10 mouse cellular contexts compared by ENCODE assay signal in the genomic region with DNA sequence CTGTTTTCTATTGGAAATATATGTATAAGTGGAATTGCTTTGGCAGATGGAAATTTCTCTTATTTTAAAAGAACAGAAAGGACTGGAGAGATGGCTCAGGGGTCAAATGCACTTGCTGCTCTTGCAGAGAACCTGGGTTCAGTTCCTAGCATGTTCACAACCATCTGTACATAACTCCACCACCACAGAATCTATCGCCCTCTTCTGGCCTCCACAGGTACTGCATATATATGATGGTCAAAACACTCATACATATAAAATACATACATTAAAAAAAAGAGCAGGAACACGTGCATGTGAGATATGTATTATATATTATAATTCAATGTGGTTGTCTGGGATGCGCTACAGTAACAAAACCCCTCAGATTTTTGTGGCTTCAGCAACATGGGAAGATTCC. TPM values are rescaled to one million over a fixed set of nuclear protein-coding genes. Genes with fewer than 3 reads are reported as not detected.
DNase-seq lines count a peak whose midpoint lies in the region; ATAC-seq and TF ChIP-seq lines count a peak whose summit lies in the region.
"Had no signal": no experiment of that assay in that cellular context is flagged by ENCODE, and none has a peak within 500 bp of the region (broad histone marks: within the 10 kb centered on the region; RNA-seq: fewer than 3 reads in every experiment).

No protein-coding gene starts in this region.

- no peak overlapping the region for H3K27ac ChIP-seq in forebrain, postnatal 0 days (ENCODE audit: low read depth, low read length)
- no peak overlapping the region for H3K27ac ChIP-seq in forebrain, embryonic 13.5 days
- H3K27ac ChIP-seq in midbrain, postnatal 0 days (ENCODE audit: low read depth, low read length), result no peak overlapping the region
- no peak overlapping the region for H3K27ac ChIP-seq in midbrain, embryonic 13.5 days
- no peak overlapping the region for H3K27ac ChIP-seq in forebrain, embryonic 15.5 days (replicated peaks)
- H3K27ac ChIP-seq: hindbrain, embryonic 13.5 days had no signal

- no peak overlapping the region for H3K4me3 ChIP-seq in forebrain, postnatal 0 days (ENCODE audit: low read depth, low read length)
- no peak overlapping the region for H3K4me3 ChIP-seq in forebrain, embryonic 13.5 days
- no peak overlapping the region for H3K4me3 ChIP-seq in midbrain, postnatal 0 days (ENCODE audit: low read depth, low read length)
- no peak overlapping the region for H3K4me3 ChIP-seq in midbrain, embryonic 13.5 days (replicated peaks)
- no peak overlapping the region for H3K4me3 ChIP-seq in forebrain, embryonic 15.5 days
- H3K4me3 ChIP-seq: hindbrain, embryonic 13.5 days had no signal

- no peak for DNase-seq in forebrain, postnatal 0 days
- DNase-seq in midbrain, postnatal 0 days (ENCODE audit: low spot score), result no peak
- DNase-seq in c-Kit-negative CD71-positive TER-119-positive erythroid progenitor cells, embryonic 14.5 days (ENCODE audit: low read depth, low spot score), result peak; percentile 42
- DNase-seq in retina, postnatal 1 day, result peak; percentile 55
- DNase-seq in left cerebral cortex, postnatal 14 days (ENCODE audit: low spot score in 2 of 2), result no peak
- DNase-seq: cerebellum, adult 8-10 months had no signal

- intact Hi-C loops in left cerebral cortex, postnatal 14 days (cut with DNase I), result no loop called here

- H3K27me3 ChIP-seq in forebrain, postnatal 0 days (ENCODE audit: insufficient read depth, low read length), result no peaks in the 10 kb centered on the region
- H3K27me3 ChIP-seq in forebrain, embryonic 13.5 days, result no peaks in the 10 kb centered on the region
- no peaks in the 10 kb centered on the region for H3K27me3 ChIP-seq in midbrain, postnatal 0 days (ENCODE audit: insufficient read depth, low read length)
- no peaks in the 10 kb centered on the region for H3K27me3 ChIP-seq in midbrain, embryonic 13.5 days
- no peaks in the 10 kb centered on the region for H3K27me3 ChIP-seq in forebrain, embryonic 15.5 days
- H3K27me3 ChIP-seq: hindbrain, embryonic 13.5 days had no signal

- no peaks in the 10 kb centered on the region for H3K4me1 ChIP-seq in forebrain, postnatal 0 days (ENCODE audit: insufficient read depth)
- no peaks in the 10 kb centered on the region for H3K4me1 ChIP-seq in forebrain, embryonic 13.5 days
- no peaks in the 10 kb centered on the region for H3K4me1 ChIP-seq in midbrain, postnatal 0 days (ENCODE audit: insufficient read depth, low read length)
- H3K4me1 ChIP-seq in midbrain, embryonic 13.5 days (replicated peaks), result no peaks in the 10 kb centered on the region
- H3K4me1 ChIP-seq in forebrain, embryonic 15.5 days, result no peaks in the 10 kb centered on the region
- H3K4me1 ChIP-seq: hindbrain, embryonic 13.5 days had no signal

- TF ChIP-seq CTCF in forebrain, postnatal 0 days (IDR thresholded peaks at IDR 0.05; ENCODE audit: low read depth), result peak; percentile 55
- TF ChIP-seq CTCF in midbrain, postnatal 0 days (IDR thresholded peaks at IDR 0.05), result peak; percentile 66

- no peak overlapping the region for H3K4me2 ChIP-seq in forebrain, postnatal 0 days (ENCODE audit: low read depth)
- H3K4me2 ChIP-seq in forebrain, embryonic 13.5 days, result no peak overlapping the region
- no peak overlapping the region for H3K4me2 ChIP-seq in midbrain, postnatal 0 days (ENCODE audit: low read depth, low read length, poor library complexity, severe bottlenecking)
- no peak overlapping the region for H3K4me2 ChIP-seq in midbrain, embryonic 13.5 days (replicated peaks)
- no peak overlapping the region for H3K4me2 ChIP-seq in forebrain, embryonic 15.5 days (replicated peaks)
- H3K4me2 ChIP-seq: hindbrain, embryonic 13.5 days had no signal

- no peak for ATAC-seq in forebrain, postnatal 0 days
- ATAC-seq in forebrain, embryonic 13.5 days, result no peak
- ATAC-seq in midbrain, postnatal 0 days (ENCODE audit: low FRiP score), result no peak
- no peak for ATAC-seq in midbrain, embryonic 13.5 days
- ATAC-seq in forebrain, embryonic 15.5 days (replicated peaks), result no peak

- no peaks in the 10 kb centered on the region for H3K36me3 ChIP-seq in forebrain, postnatal 0 days (ENCODE audit: insufficient read depth)
- H3K36me3 ChIP-seq in forebrain, embryonic 13.5 days (ENCODE audit: poor library complexity, severe bottlenecking), result no peaks in the 10 kb centered on the region
- H3K36me3 ChIP-seq in midbrain, postnatal 0 days (ENCODE audit: insufficient read depth, low read length), result no peaks in the 10 kb centered on the region
- H3K36me3 ChIP-seq in midbrain, embryonic 13.5 days, result no peaks in the 10 kb centered on the region
- no peaks in the 10 kb centered on the region for H3K36me3 ChIP-seq in forebrain, embryonic 15.5 days
- H3K36me3 ChIP-seq: hindbrain, embryonic 13.5 days had no signal

- 43% methylated on average over 3 of the region's 3 CpGs for WGBS in forebrain, postnatal 0 days
- 52% methylated on average over 3 of the region's 3 CpGs for WGBS in forebrain, embryonic 13.5 days
- WGBS in midbrain, postnatal 0 days, result 44% methylated on average over 3 of the region's 3 CpGs
- WGBS in midbrain, embryonic 13.5 days, result 38% methylated on average over 3 of the region's 3 CpGs
- 45% methylated on average over 3 of the region's 3 CpGs for WGBS in forebrain, embryonic 15.5 days

- no peaks in the 10 kb centered on the region for H3K9me3 ChIP-seq in forebrain, postnatal 0 days (ENCODE audit: low read length)
- no peaks in the 10 kb centered on the region for H3K9me3 ChIP-seq in forebrain, embryonic 13.5 days (replicated peaks)
- no peaks in the 10 kb centered on the region for H3K9me3 ChIP-seq in midbrain, postnatal 0 days (ENCODE audit: low read length)
- no peaks in the 10 kb centered on the region for H3K9me3 ChIP-seq in midbrain, embryonic 13.5 days
- H3K9me3 ChIP-seq in forebrain, embryonic 15.5 days, result no peaks in the 10 kb centered on the region
- H3K9me3 ChIP-seq: hindbrain, embryonic 13.5 days had no signal

- no peak overlapping the region for H3K9ac ChIP-seq in forebrain, postnatal 0 days
- no peak overlapping the region for H3K9ac ChIP-seq in forebrain, embryonic 13.5 days
- H3K9ac ChIP-seq in midbrain, postnatal 0 days (replicated peaks; ENCODE audit: low read length, poor library complexity, severe bottlenecking), result no peak overlapping the region
- no peak overlapping the region for H3K9ac ChIP-seq in midbrain, embryonic 13.5 days (replicated peaks)
- no peak overlapping the region for H3K9ac ChIP-seq in forebrain, embryonic 15.5 days (replicated peaks)
- H3K9ac ChIP-seq: hindbrain, embryonic 13.5 days had no signal

RNA-seq across cellular contexts. Expression of a gene that starts 10.1 kb away (rescaled TPM):
- total RNA-seq in forebrain, postnatal 0 days (2014; rRNA removed), result 19.6 and 28.6 TPM in 2 replicates
- 15.3 and 18.1 TPM in 2 replicates for polyA plus RNA-seq in forebrain, postnatal 0 days (2015; fragmentation: Nextera tagmentation; extraction: Ambion mirVana)
- polyA plus RNA-seq in forebrain, embryonic 13.5 days (2015; fragmentation: Nextera tagmentation; extraction: Ambion mirVana), result 19.4 and 21.7 TPM in 2 replicates
- total RNA-seq in midbrain, postnatal 0 days (2014; rRNA removed), result 18.5 and 22.5 TPM in 2 replicates
- 18.1 and 19.6 TPM in 2 replicates for polyA plus RNA-seq in midbrain, postnatal 0 days (2015; fragmentation: Nextera tagmentation; extraction: Ambion mirVana)
- polyA plus RNA-seq in midbrain, embryonic 13.5 days (2015; fragmentation: Nextera tagmentation; extraction: Ambion mirVana), result 21.6 and 22.5 TPM in 2 replicates
- 23.4 and 23.7 TPM in 2 replicates for polyA plus RNA-seq in forebrain, embryonic 15.5 days (2015; fragmentation: Nextera tagmentation; extraction: Ambion mirVana)
- 10 to 100 TPM; 22.9 to 28.2 TPM for total RNA-seq in left cerebral cortex, postnatal 14 days (2021)

RNA-seq across cellular contexts. Expression of a gene that starts 34.2 kb away (rescaled TPM):
- 7.4 and 14.5 TPM in 2 replicates for total RNA-seq in forebrain, postnatal 0 days (2014; rRNA removed)
- polyA plus RNA-seq in forebrain, postnatal 0 days (2015; fragmentation: Nextera tagmentation; extraction: Ambion mirVana), result 5.0 and 8.9 TPM in 2 replicates
- 5.2 and 6.4 TPM in 2 replicates for polyA plus RNA-seq in forebrain, embryonic 13.5 days (2015; fragmentation: Nextera tagmentation; extraction: Ambion mirVana)
- total RNA-seq in midbrain, postnatal 0 days (2014; rRNA removed), result 35.1 and 41.8 TPM in 2 replicates
- 17.7 and 18.1 TPM in 2 replicates for polyA plus RNA-seq in midbrain, postnatal 0 days (2015; fragmentation: Nextera tagmentation; extraction: Ambion mirVana)
- polyA plus RNA-seq in midbrain, embryonic 13.5 days (2015; fragmentation: Nextera tagmentation; extraction: Ambion mirVana), result 9.4 and 10.2 TPM in 2 replicates
- polyA plus RNA-seq in forebrain, embryonic 15.5 days (2015; fragmentation: Nextera tagmentation; extraction: Ambion mirVana), result 8.8 and 9.0 TPM in 2 replicates
- total RNA-seq in left cerebral cortex, postnatal 14 days (2021), result 10 to 100 TPM; 13.6 to 14.5 TPM

Comparison
In these comparisons a context has a peak if more than half of its experiments do, and no peak if none do; other contexts are left out.
1. DNase-seq: peak in c-Kit-negative CD71-positive TER-119-positive erythroid progenitor cells, embryonic 14.5 days (single experiment) and retina, postnatal 1 day (single experiment); none in forebrain, postnatal 0 days (single experiment), midbrain, postnatal 0 days (single experiment) and left cerebral cortex, postnatal 14 days (0 of 2).